Mouse (Mus musculus): ENCODE data around the gene Rhbdf2.
"Not testable (repeated sequence)": the region's sequence is repeated elsewhere in the genome, so short reads cannot be mapped to it uniquely, and the experiment has no call there.

The Rhbdf2 gene

GRCm38 (mm10) chr11:116644225-116645112, 17.6 kb upstream of the Rhbdf2 start:
- DNase-seq (ENCODE audit: low spot score in 2 of 2) = no peak

- no peak for DNase-seq (ENCODE audit: low spot score in 2 of 2)
Measured at GRCm38 (mm10) chr11:116643579-116644224, 16.9 kb upstream of the Rhbdf2 start.

- DNase-seq (ENCODE audit: low spot score in 2 of 2) = peak in 1 of 2 experiments; percentile 93
Measured at GRCm38 (mm10) chr11:116642681-116643578, 16.1 kb upstream of the Rhbdf2 start.

- no peak for DNase-seq (ENCODE audit: low spot score in 2 of 2)
Measured at GRCm38 (mm10) chr11:116641731-116642130, 14.9 kb upstream of the Rhbdf2 start.

- DNase-seq (ENCODE audit: low spot score in 2 of 2) = no peak
Measured at GRCm38 (mm10) chr11:116641168-116641567, 14.3 kb upstream of the Rhbdf2 start.

- DNase-seq (ENCODE audit: low spot score in 2 of 2) = not testable (repeated sequence)
Measured at GRCm38 (mm10) chr11:116636607-116637006, 9.8 kb upstream of the Rhbdf2 start.

GRCm38 (mm10) chr11:116632962-116633361, 6.1 kb upstream of the Rhbdf2 start:
- no peak for DNase-seq (ENCODE audit: low spot score in 2 of 2)

- no peak for DNase-seq (ENCODE audit: low spot score in 2 of 2)
Measured at GRCm38 (mm10) chr11:116630171-116630965, 3.5 kb upstream of the Rhbdf2 start.

- no peak for DNase-seq (ENCODE audit: low spot score in 2 of 2)
Measured at GRCm38 (mm10) chr11:116629472-116629871, 2.7 kb upstream of the Rhbdf2 start.

GRCm38 (mm10) chr11:116628712-116629111, 1.9 kb upstream of the Rhbdf2 start:
- DNase-seq (ENCODE audit: low spot score in 2 of 2) = peak in 1 of 2 experiments; percentile 94

GRCm38 (mm10) chr11:116627072-116628020, 527 bp upstream of the Rhbdf2 start:
- no peak for DNase-seq (ENCODE audit: low spot score in 2 of 2)

- no peak for DNase-seq (ENCODE audit: low spot score in 2 of 2)
Measured at GRCm38 (mm10) chr11:116625081-116626000, 1.5 kb downstream of the Rhbdf2 start.

GRCm38 (mm10) chr11:116624131-116624832, 2.5 kb downstream of the Rhbdf2 start:
- DNase-seq (ENCODE audit: low spot score in 2 of 2) = no peak

- no peak for DNase-seq (ENCODE audit: low spot score in 2 of 2)
Measured at GRCm38 (mm10) chr11:116623281-116624124, 3.3 kb downstream of the Rhbdf2 start.

GRCm38 (mm10) chr11:116621258-116621704, 5.5 kb downstream of the Rhbdf2 start:
- peak in 1 of 2 experiments; percentile 38 for DNase-seq (ENCODE audit: low spot score in 2 of 2)

- DNase-seq (ENCODE audit: low spot score in 2 of 2) = no peak
Measured at GRCm38 (mm10) chr11:116620559-116621253, 6.1 kb downstream of the Rhbdf2 start.

- DNase-seq (ENCODE audit: low spot score in 2 of 2) = no peak
Measured at GRCm38 (mm10) chr11:116620073-116620472, 6.7 kb downstream of the Rhbdf2 start.
